Mouse (Mus musculus) NIH3T3 (cell line): ENCODE results near the gene Rpusd3.

Experiments
- DNase-seq: peaks from one replicate; pipeline ENCODE4 v3.0.0-alpha.2; 2012; ENCODE audit warnings: low read depth

The Rpusd3 gene

GRCm38 (mm10) chr6:113385160-113385714 lies 33.9 kb downstream of the Rpusd3 start:
- DNase-seq = no peak

- no peak for DNase-seq
Measured at GRCm38 (mm10) chr6:113384351-113384927, 34.7 kb downstream of the Rpusd3 start.

GRCm38 (mm10) chr6:113380480-113380879 lies 38.7 kb downstream of the Rpusd3 start:
- no peak for DNase-seq

- DNase-seq = no peak
Measured at GRCm38 (mm10) chr6:113379246-113379645, 39.9 kb downstream of the Rpusd3 start.

- peak; percentile 97 for DNase-seq
Measured at GRCm38 (mm10) chr6:113377496-113378385, 41.4 kb downstream of the Rpusd3 start, which contains the start of the genes Tada3 and Arpc4. Gene Tada3 (minus strand): TSS chr6:113377883. Gene Arpc4 (plus strand): TSS chr6:113378115.

GRCm38 (mm10) chr6:113377172-113377495 lies 42.0 kb downstream of the Rpusd3 start:
- no peak for DNase-seq

- DNase-seq = no peak
Measured at GRCm38 (mm10) chr6:113373491-113373890, 45.6 kb downstream of the Rpusd3 start.

GRCm38 (mm10) chr6:113370194-113370929 lies 48.8 kb downstream of the Rpusd3 start:
- no peak for DNase-seq

GRCm38 (mm10) chr6:113368577-113368976 lies 50.6 kb downstream of the Rpusd3 start:
- no peak for DNase-seq

- no peak for DNase-seq
Measured at GRCm38 (mm10) chr6:113368124-113368523, 51.0 kb downstream of the Rpusd3 start.

GRCm38 (mm10) chr6:113367574-113367973 lies 51.6 kb downstream of the Rpusd3 start:
- DNase-seq = no peak

- DNase-seq = no peak
Measured at GRCm38 (mm10) chr6:113366639-113367038, 52.5 kb downstream of the Rpusd3 start.
